Mouse (Mus musculus): ENCODE measurements around the gene Zfp787. TPM values are rescaled to one million over a fixed set of nuclear protein-coding genes. Genes with fewer than 3 reads are reported as not detected.
A peak's percentile ranks its signal among the peaks of the same experiment; 100 is the strongest.
"Not testable (repeated sequence)": the region's sequence is repeated elsewhere in the genome, so short reads cannot be mapped to it uniquely, and the experiment has no call there.

Gene Zfp787
- total RNA-seq (2021): 10 to 100 TPM; 25.7 to 26.8 TPM
- long read RNA-seq, experiment 1, transcript Zfp787-201 (3 exons, 1,897 nt): major isoform, 7 of 11 reads
- long read RNA-seq, experiment 1, partial matches to known transcripts: 0 of 11 reads
- long read RNA-seq, experiment 1, other reads (novel, unspliced or antisense): 1 of 11 reads
- long read RNA-seq, experiment 2, partial matches to known transcripts: 0 of 13 reads
- long read RNA-seq, experiment 2, other reads (novel, unspliced or antisense): 4 of 13 reads

GRCm38 (mm10) chr7:6155901-6156411 lies at the start of gene Zfp787:
Gene Zfp787 (minus strand): TSS chr7:6155997.
- peak; percentile 97 to 99 for DNase-seq (ENCODE audit: low spot score in 2 of 2)

- no peak for DNase-seq (ENCODE audit: low spot score in 2 of 2)
Measured at GRCm38 (mm10) chr7:6204200-6204599, 48.4 kb upstream of the Zfp787 start.

DNA sequence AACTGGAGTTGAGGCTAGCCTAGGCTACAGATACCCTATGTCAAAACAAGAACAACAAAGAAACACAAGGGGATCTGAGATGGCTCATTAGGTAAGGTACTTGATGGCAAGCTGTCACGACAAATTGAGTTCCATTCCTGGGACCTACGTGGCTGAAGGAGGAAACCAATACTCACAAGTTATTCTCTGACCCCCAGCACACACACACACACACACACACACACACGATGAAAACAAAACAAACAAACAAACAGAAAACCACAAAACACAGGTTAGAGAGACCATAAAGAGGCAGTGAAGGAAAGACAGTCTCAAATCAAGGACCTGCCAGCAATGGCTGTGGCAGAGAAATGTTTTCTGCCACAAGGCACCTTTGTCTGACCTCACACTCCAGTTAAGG lies 41.0 kb upstream of the Zfp787 start, which contains the start of gene Galp:
TSS of gene Galp (plus strand) at position 301 of the 400 bp plus-strand sequence.
- DNase-seq (ENCODE audit: low spot score in 2 of 2): no peak

GRCm38 (mm10) chr7:6195777-6196176 lies 40.0 kb upstream of the Zfp787 start:
- DNase-seq (ENCODE audit: low spot score in 2 of 2): no peak

- no peak for DNase-seq (ENCODE audit: low spot score in 2 of 2)
Measured at GRCm38 (mm10) chr7:6194129-6194528, 38.3 kb upstream of the Zfp787 start.

DNA sequence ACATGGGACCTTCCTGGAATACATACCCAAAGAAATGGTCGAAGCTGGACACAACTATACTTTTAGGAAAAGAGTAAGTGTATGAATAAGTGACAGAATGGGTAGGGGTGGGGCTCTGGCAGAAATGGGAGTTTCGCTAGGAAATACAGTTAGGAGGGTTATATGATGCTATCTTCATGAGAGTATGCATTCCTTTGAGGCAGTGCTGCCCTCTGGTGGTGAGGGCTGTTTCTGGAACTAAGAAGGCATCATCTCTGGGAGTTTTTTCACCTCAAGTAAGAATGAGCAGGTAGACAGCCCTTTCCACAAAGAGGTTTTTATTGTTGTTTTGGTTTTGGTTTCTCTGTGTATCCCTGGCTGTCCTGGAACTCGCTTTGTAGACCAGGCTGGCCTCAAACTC lies 35.6 kb upstream of the Zfp787 start:
- peak; percentile 58 to 77 for DNase-seq (ENCODE audit: low spot score in 2 of 2)

DNA sequence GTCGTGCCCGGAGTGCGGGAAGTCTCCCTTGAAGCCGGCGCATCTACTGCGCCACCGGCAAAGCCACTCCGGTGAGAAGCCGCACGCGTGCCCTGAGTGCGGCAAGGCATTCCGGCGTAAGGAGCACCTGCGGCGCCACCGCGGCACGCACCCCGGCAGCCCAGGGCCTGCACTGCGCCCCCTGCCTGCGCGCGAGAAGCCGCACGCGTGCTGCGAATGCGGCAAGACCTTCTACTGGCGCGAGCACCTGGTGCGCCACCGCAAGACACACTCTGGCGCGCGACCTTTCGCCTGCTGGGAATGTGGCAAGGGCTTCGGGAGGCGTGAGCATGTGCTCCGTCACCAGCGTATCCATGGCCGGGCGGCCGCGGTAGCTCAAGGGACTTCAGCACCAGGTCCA lies 33.7 kb upstream of the Zfp787 start:
- DNase-seq (ENCODE audit: low spot score in 2 of 2): no peak

DNA sequence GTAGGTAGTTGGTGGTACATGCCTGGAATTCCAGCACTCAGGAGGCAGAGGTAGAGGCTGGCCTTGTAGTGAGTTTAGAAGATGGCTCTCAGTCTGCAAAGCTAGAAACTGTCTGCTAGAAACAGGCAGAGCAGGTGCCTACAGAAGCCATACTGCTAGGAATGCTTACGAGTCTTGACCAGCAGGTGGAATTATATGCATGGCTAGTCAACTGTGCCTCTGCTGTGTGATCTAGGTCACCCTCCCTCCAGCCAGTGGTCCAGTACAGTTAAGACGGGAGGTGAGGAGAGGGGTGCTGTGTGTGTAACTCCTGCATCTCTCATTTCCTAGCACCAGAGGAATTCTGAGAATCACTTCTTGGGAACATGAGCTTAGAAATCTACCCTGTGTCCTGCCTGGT lies 31.0 kb upstream of the Zfp787 start:
- DNase-seq (ENCODE audit: low spot score in 2 of 2): no peak

GRCm38 (mm10) chr7:6186176-6186575 lies 30.4 kb upstream of the Zfp787 start:
- no peak for DNase-seq (ENCODE audit: low spot score in 2 of 2)

DNA sequence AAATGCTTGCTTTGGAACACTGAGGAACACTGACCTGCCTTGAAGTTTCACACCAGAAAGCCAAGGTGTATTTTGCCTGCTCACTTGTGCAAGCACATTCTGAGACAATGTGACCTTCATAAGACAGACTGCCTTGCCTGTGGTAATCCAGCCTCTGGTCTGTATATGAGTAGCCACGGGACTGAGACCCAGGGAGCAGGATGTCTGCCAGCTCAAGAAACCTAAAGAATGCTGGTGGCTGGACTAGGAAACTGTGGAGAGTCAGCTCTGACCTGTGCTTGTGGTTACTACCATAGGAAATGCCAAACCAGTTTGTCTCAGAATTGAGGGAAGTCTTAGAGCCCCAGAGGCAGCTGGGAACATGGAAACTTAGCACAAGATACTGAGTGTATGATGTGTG lies 29.6 kb upstream of the Zfp787 start:
- DNase-seq (ENCODE audit: low spot score in 2 of 2): no peak

DNA sequence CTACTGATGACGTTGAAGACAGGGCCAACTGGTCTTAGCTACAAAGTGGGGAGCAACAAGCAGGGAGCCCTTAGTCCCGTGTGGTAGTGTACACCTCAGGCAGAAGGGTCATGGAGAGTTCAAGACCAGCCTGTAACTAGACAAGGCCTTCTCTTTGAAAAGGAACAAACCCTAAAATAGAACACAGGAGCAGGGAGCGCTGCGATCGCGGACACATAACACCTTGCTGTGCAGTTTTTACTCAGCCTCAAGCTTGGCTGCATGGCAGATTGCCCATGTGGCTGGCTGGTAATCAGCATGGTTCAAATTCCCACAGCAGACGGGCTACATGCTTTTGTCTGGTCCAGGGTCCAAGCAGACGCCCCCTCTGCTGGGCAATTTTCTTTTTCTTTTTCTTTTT lies 28.7 kb upstream of the Zfp787 start:
- DNase-seq (ENCODE audit: low spot score in 2 of 2): no peak

- DNase-seq (ENCODE audit: low spot score in 2 of 2): no peak
Measured at GRCm38 (mm10) chr7:6183802-6184201, 28.0 kb upstream of the Zfp787 start.

- DNase-seq (ENCODE audit: low spot score in 2 of 2): no peak
Measured at GRCm38 (mm10) chr7:6182882-6183281, 27.1 kb upstream of the Zfp787 start.

- DNase-seq (ENCODE audit: low spot score in 2 of 2): no peak
Measured at GRCm38 (mm10) chr7:6179013-6179412, 23.2 kb upstream of the Zfp787 start.

- not testable (repeated sequence) for DNase-seq (ENCODE audit: low spot score in 2 of 2)
Measured at GRCm38 (mm10) chr7:6174365-6174987, 18.7 kb upstream of the Zfp787 start.

DNA sequence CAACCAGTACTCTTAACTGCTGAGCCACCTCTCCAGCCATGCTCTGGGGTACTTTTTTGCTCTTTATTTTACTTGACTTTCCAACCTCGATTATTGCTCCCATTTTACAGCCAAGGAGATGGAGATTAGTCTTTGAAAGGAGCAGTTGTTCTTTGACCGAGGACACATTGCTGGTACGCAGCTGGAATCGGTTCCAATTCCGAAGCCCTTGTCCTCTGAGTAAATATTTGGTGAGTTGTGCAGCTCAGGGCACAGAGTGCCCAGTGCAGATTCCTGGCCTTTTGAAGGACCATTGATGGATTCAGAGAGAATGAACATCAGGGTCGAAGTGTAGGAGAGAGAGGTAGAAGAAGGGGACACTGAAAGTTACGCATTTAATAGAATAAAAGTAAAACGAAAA lies 18.1 kb upstream of the Zfp787 start:
- DNase-seq (ENCODE audit: low spot score in 2 of 2): no peak

DNA sequence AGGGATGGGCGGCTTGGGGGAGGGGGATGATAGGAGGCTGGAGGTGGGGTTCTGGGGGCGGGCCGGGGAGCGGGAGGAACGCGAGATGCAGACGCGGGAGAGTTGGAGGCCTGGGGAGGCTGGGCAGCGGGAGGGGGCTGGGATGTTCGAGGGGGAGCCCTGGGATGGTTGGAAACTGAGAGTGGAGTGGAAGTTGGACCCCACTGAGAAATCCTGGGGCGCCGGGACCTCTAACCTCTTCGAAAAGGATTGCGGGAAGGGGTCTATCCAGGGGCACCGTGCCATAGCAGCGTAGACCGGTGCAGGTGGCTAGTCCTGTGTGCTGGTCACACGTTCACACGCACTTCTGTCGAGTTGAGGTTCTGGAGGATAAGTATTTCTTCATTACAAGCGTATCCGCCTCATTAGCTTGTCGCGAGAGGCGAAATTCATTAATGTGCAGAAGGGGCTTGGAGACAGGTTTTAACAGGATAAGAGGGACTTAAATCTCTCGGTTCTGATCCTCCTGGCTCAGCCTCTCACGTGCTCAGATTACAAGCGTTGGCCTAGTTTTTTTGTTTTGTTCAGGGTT lies 17.0 kb upstream of the Zfp787 start:
- peak; percentile 43 to 44 for DNase-seq (ENCODE audit: low spot score in 2 of 2)

- peak; percentile 99 to 100 for DNase-seq (ENCODE audit: low spot score in 2 of 2)
Measured at GRCm38 (mm10) chr7:6172006-6172649, 16.3 kb upstream of the Zfp787 start, which contains the start of gene Zfp444. Gene Zfp444 (plus strand): TSS chr7:6172226.

- peak; percentile 64 to 73 for DNase-seq (ENCODE audit: low spot score in 2 of 2)
Measured at GRCm38 (mm10) chr7:6171444-6172005, 15.7 kb upstream of the Zfp787 start.

DNA sequence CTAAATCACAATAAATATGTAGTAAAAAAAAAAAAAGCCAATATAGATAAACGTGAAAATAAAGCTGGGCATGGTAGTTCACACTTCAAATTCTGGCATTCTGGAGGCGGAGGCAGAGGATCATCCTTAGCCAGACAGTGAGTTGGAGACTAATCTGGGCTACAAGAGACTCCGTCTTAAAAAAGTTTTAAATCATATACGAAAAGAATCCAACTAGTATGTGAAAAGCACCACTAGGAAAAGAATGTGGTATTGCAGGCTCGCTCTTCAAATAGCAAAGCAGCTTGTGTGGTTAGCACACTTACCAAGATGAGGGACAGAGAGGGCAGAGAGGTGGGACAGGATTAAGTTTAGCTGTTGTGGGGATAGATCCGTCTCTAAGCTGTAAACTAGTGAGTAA lies 15.1 kb upstream of the Zfp787 start:
- no peak for DNase-seq (ENCODE audit: low spot score in 2 of 2)

GRCm38 (mm10) chr7:6170391-6170790 lies 14.6 kb upstream of the Zfp787 start:
- DNase-seq (ENCODE audit: low spot score in 2 of 2): no peak

All from layer of hippocampus, postnatal 14 days (tissue).